Mouse (Mus musculus): ENCODE results near the gene Mef2a.

Mef2a gene

GRCm38 (mm10) chr7:67210004-67210833, 162.4 kb downstream of the Mef2a start:
- DNase-seq (ENCODE audit: low spot score in 2 of 2), result no peak

- DNase-seq (ENCODE audit: low spot score in 2 of 2), result no peak
Measured at GRCm38 (mm10) chr7:67208317-67208716, 164.3 kb downstream of the Mef2a start.

- no peak for DNase-seq (ENCODE audit: low spot score in 2 of 2)
Measured at GRCm38 (mm10) chr7:67207701-67208100, 165.0 kb downstream of the Mef2a start.

GRCm38 (mm10) chr7:67206496-67206895, 166.2 kb downstream of the Mef2a start:
- no peak for DNase-seq (ENCODE audit: low spot score in 2 of 2)

- DNase-seq (ENCODE audit: low spot score in 2 of 2), result no peak
Measured at GRCm38 (mm10) chr7:67205734-67206425, 166.8 kb downstream of the Mef2a start.

GRCm38 (mm10) chr7:67203625-67204024, 169.0 kb downstream of the Mef2a start:
- DNase-seq (ENCODE audit: low spot score in 2 of 2), result no peak

- DNase-seq (ENCODE audit: low spot score in 2 of 2), result peak; percentile 54 to 68
Measured at GRCm38 (mm10) chr7:67199412-67199811, 173.2 kb downstream of the Mef2a start.

- DNase-seq (ENCODE audit: low spot score in 2 of 2), result no peak
Measured at GRCm38 (mm10) chr7:67183786-67184185, 188.9 kb downstream of the Mef2a start.

All from right cerebral cortex, postnatal 10 days (tissue).